Mouse (Mus musculus): Measurements from ENCODE around the gene Cdk5rap3. TPM values are rescaled to one million over a fixed set of nuclear protein-coding genes. Genes with fewer than 3 reads are reported as not detected.

Gene Cdk5rap3
- polyA plus RNA-seq, 1 experiment = 33.1 TPM

DNA sequence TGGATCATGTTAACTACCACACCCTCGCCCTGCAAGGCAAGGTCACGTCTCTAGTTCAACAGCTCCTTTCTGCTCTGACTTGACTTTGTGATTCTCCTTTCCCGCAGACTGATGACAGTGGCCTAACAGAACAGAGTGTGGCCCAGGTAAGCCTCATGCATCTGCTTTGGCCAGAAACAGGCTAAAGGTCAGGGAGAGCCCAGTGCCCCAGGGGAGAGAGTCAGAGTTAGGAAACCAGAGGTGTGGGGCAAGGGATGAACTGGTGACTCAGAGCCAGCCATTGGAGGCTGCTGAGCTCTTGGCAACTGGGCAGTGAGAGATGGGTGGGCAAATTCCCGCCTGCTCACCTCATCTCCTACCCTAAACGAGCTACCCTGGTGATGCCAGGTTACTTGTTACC lies 58.9 kb downstream of the Cdk5rap3 start:
- 55% methylated on average over 5 of the region's 5 CpGs for WGBS
- no peak overlapping the region for H3K4me3 ChIP-seq (ENCODE audit: low read depth, low read length)
- H3K36me3 ChIP-seq (ENCODE audit: control insufficient read depth, insufficient read depth, low read length) = no peaks in the 10 kb centered on the region
- TF ChIP-seq POLR2A (IDR thresholded peaks at IDR 0.05; ENCODE audit: low read depth, low read length) (no peak), CTCF (IDR thresholded peaks at IDR 0.05; ENCODE audit: extremely low read depth, insufficient read length, insufficient replicate concordance, low read depth, low read length) (no peak)
- H3K27me3 ChIP-seq (ENCODE audit: control insufficient read depth, insufficient read depth, low read length) = no peaks in the 10 kb centered on the region
- H3K4me1 ChIP-seq (ENCODE audit: control insufficient read depth, insufficient read depth, insufficient read length, low read length) = peaks cover 2% of the 10 kb centered on the region
- no peak overlapping the region for H3K27ac ChIP-seq (ENCODE audit: insufficient read depth, low read depth, low read length)

Other genes starting within 250 kb of the Cdk5rap3 start
- gene Snx11, start 138.9 kb downstream of the Cdk5rap3 start, polyA plus RNA-seq (2012; rRNA removed) = 9.8 and 13.2 TPM in 2 replicates
- gene Cbx1, start 127.4 kb downstream of the Cdk5rap3 start, polyA plus RNA-seq (2012; rRNA removed) = 11.8 and 18.1 TPM in 2 replicates
- 36.1 and 87.5 TPM in 2 replicates for gene Nfe2l1, start 86.5 kb downstream of the Cdk5rap3 start, polyA plus RNA-seq (2012; rRNA removed)
- gene Copz2, start 66.6 kb downstream of the Cdk5rap3 start, polyA plus RNA-seq (2012; rRNA removed) = 4.7 and 9.5 TPM in 2 replicates
- gene Prr15l, start 11.6 kb upstream of the Cdk5rap3 start, polyA plus RNA-seq (2012; rRNA removed) = 56.6 and 137 TPM in 2 replicates
- gene Pnpo, start 27.5 kb upstream of the Cdk5rap3 start, polyA plus RNA-seq (2012; rRNA removed) = 28.4 and 44.6 TPM in 2 replicates
- gene Sp2, start 66.5 kb upstream of the Cdk5rap3 start, polyA plus RNA-seq (2012; rRNA removed) = 11.0 and 20.1 TPM in 2 replicates
- gene Sp6, start 96.9 kb upstream of the Cdk5rap3 start, polyA plus RNA-seq (2012; rRNA removed) = 0.13 and 0.22 TPM in 2 replicates
- gene Scrn2, start 113.4 kb upstream of the Cdk5rap3 start, polyA plus RNA-seq (2012; rRNA removed) = 23.7 and 50.0 TPM in 2 replicates
- gene Lrrc46, start 124.9 kb upstream of the Cdk5rap3 start, polyA plus RNA-seq (2012; rRNA removed) = 0.09 TPM in 2 replicates
- gene Mrpl10, start 125.1 kb upstream of the Cdk5rap3 start, polyA plus RNA-seq (2012; rRNA removed) = 32.2 and 59.3 TPM in 2 replicates
- gene Osbpl7, start 134.1 kb upstream of the Cdk5rap3 start, polyA plus RNA-seq (2012; rRNA removed) = 12.1 and 21.3 TPM in 2 replicates
- gene Tbx21, start 198.8 kb upstream of the Cdk5rap3 start, polyA plus RNA-seq (2012; rRNA removed) = 1.0 and 2.3 TPM in 2 replicates
- gene Tbkbp1, start 235.0 kb upstream of the Cdk5rap3 start, polyA plus RNA-seq (2012; rRNA removed) = 7.5 and 11.4 TPM in 2 replicates